Mouse (Mus musculus) colon, adult 2 months (tissue): Measurements from ENCODE around the gene 4930555G01Rik. TPM values are rescaled to one million over a fixed set of nuclear protein-coding genes. Genes with fewer than 3 reads are reported as not detected.

Experiments
- polyA plus RNA-seq: library from polyadenylated mRNA; depleted of rRNA; stranded (reverse); fragments of >200 nt; gene quantifications from 2 replicates; pipeline ENCODE4 v1.2.3, GENCODE M21; 2012; rRNA removed

The 4930555G01Rik gene
- not detected in 2 replicates for polyA plus RNA-seq

DNA sequence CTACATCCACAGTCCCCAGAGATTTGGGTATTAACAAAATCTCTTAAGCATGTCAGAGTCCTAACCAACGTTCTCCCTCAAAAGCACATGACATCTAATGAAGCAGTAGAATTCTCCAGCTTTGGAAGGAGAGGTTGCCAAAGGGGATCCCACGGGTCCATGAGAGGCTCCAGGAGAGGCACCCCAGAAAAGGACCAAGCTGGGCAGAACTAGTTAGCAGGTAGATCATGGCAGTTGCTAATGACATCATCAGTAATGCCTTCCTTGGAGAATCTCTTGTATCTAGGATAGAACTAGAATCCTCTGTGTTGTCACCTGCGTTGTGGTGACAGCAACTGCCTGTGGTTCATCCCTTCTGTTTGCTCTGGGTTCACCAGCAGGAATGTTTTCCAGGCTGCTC lies at the start of gene 4930555G01Rik:
TSS of gene 4930555G01Rik (plus strand) at position 301 of the 400 bp plus-strand sequence.

DNA sequence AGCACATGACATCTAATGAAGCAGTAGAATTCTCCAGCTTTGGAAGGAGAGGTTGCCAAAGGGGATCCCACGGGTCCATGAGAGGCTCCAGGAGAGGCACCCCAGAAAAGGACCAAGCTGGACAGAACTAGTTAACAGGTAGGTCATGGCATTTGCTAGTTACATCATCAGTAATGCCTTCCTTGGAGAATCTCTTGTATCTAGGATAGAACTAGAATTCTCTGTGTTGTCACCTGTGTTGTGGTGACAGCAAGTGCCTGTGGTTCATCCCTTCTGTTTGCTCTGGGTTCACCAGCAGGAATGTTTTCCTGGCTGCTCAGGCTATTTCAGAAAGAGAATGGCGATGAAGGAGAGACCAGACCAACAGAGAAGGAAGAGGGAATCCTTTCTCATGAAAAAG lies 34.8 kb upstream of the 4930555G01Rik start, which contains the start of gene Gm3298:
TSS of gene Gm3298 (plus strand) at position 301 of the 400 bp plus-strand sequence.

DNA sequence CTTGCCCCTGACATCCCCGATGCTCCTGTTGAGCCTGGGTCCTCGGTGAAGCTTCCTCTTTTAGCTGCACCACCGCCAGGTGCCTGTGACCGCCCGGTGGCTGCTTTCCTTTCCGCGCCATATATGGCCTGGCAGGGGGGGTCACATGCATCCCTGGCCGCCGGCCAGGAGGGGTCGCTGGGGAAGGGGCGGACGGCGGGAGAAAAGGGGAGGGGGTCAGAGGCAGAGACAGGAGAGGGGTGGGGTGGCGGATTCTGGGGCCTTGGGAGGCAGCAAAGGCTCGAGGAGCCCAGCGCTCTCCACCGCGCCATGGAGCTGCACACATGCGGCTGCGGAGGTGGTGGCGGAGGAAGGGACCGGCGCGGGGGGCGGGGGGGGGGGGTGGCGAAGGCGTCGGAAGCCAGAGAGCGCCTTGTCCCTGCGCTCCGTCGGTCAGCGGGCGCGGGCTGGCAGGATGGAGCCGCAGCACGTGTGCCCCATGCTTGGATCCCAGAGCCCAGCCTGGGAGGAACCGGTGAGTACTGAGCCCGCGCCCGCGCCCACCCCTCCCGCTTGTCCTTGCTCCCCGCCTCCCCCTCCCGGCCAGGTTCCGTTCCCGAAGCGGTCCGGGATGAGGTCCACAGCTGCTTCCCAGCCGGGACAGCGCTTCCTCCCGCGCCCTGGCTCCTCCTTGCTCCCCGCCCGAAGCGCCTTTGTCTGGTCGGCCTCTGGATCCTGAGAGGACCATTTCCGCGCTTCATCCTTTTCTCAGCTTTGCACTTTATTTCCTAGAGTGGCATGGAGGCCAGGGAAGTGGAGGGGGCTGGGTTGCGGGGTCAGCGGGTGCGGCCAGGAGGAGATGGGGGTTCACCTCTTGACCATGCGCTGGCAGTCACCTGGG lies 20.4 kb downstream of the 4930555G01Rik start, which contains the start of gene Gm8281:
TSS of gene Gm8281 (plus strand) at position 430 of the 880 bp plus-strand sequence.

Other genes starting within 250 kb of the 4930555G01Rik start
- not detected in 2 replicates for gene Gm3269, start 212.5 kb upstream of the 4930555G01Rik start, polyA plus RNA-seq
- not detected in 2 replicates for gene Gm3264, start 195.1 kb upstream of the 4930555G01Rik start, polyA plus RNA-seq
- gene Gm3278, start 158.2 kb upstream of the 4930555G01Rik start, polyA plus RNA-seq = not detected in 2 replicates
- gene Gm8297, start 66.7 kb upstream of the 4930555G01Rik start, polyA plus RNA-seq = not detected in 2 replicates
- gene Gm3298, start 34.7 kb upstream of the 4930555G01Rik start, polyA plus RNA-seq = not detected in 2 replicates
- 0.07 TPM in 1 of 2 replicates, not detected in the other for gene Gm8281, start 20.4 kb downstream of the 4930555G01Rik start, polyA plus RNA-seq
- gene Gm8279, start 80.9 kb downstream of the 4930555G01Rik start, polyA plus RNA-seq = not detected in 2 replicates
- not detected in 2 replicates for gene Gm3317, start 113.9 kb downstream of the 4930555G01Rik start, polyA plus RNA-seq
- not detected in 2 replicates for gene Gm8271, start 135.2 kb downstream of the 4930555G01Rik start, polyA plus RNA-seq
- not detected in 2 replicates for gene Gm3526, start 210.0 kb downstream of the 4930555G01Rik start, polyA plus RNA-seq